Mouse (Mus musculus) stomach, embryonic 14.5 days (tissue): Measurements from ENCODE around the gene Uqcc1. TPM values are rescaled to one million over a fixed set of nuclear protein-coding genes. Genes with fewer than 3 reads are reported as not detected.

ENCODE experiments used
- ATAC-seq: fragments of 200-750 bp; cut with Nextera tagmentation; 2 replicates; pipeline ENCODE4 v1.8.0; 2017; ENCODE audit warnings: low read depth, moderate TSS enrichment; ENCODE audit not compliant: insufficient number of reproducible peaks, insufficient read depth, low FRiP score
- H3K27ac ChIP-seq: fragments of 300-500 bp; sonication (generic); 2 replicates; pipeline ENCODE4 v1.5.1; 2014; ENCODE audit warnings: mild to moderate bottlenecking, low read length, moderate library complexity, mixed read lengths
- H3K27me3 ChIP-seq: fragments of 300-500 bp; sonication (generic); 2 replicates; pipeline ENCODE4 v1.6.1; 2014; ENCODE audit warnings: low read length, control low read depth, mixed read lengths; ENCODE audit not compliant: control insufficient read depth, insufficient read depth
- H3K36me3 ChIP-seq: fragments of 300-500 bp; sonication (generic); 2 replicates; pipeline ENCODE4 v1.6.1; 2014; ENCODE audit warnings: mild to moderate bottlenecking, control low read depth, low read length, moderate library complexity, mixed read lengths; ENCODE audit not compliant: control insufficient read depth, insufficient read depth
- H3K4me1 ChIP-seq: fragments of 300-500 bp; sonication (generic); 2 replicates; pipeline ENCODE4 v1.6.1; 2014; ENCODE audit warnings: low read length, control low read depth, mixed read lengths; ENCODE audit not compliant: control insufficient read depth, insufficient read depth
- H3K4me2 ChIP-seq: fragments of 300-500 bp; sonication (generic); replicated peaks from 2 replicates; pipeline ENCODE4 v1.6.1; 2014; ENCODE audit warnings: low read depth, low read length, control low read depth
- H3K4me3 ChIP-seq: fragments of 300-500 bp; sonication (generic); 2 replicates; pipeline ENCODE4 v1.5.1; 2014; ENCODE audit warnings: low read depth, low read length, control low read depth
- H3K9ac ChIP-seq: fragments of 300-500 bp; sonication (generic); replicated peaks from 2 replicates; pipeline ENCODE4 v1.6.1; 2014; ENCODE audit warnings: low read depth, mild to moderate bottlenecking, control low read depth, low read length, moderate library complexity, mixed read lengths
- H3K9me3 ChIP-seq: fragments of 300-500 bp; sonication (generic); 2 replicates; pipeline ENCODE4 v1.6.1; 2016; ENCODE audit warnings: low read depth, low read length, control low read depth; ENCODE audit not compliant: control insufficient read depth
- WGBS: fragments of 180-500 bp; shearing (Covaris S2); extraction: QIAGEN DNeasy Blood & Tissue Kit; methylation state at CpG from one replicate; pipeline ENCODE4 v1.1.7; 2014; 5-methylcytosine and 5-hydroxymethylcytosine counted together
- polyA plus RNA-seq: library from polyadenylated mRNA; unstranded; fragments of >200 nt; fragmentation: Nextera tagmentation; extraction: Ambion mirVana; gene quantifications from 2 replicates; pipeline ENCODE4 v1.2.1, GENCODE M21; 2014

Uqcc1 gene
- polyA plus RNA-seq, 1 experiment from 2014 or later: 56.3 TPM

DNA sequence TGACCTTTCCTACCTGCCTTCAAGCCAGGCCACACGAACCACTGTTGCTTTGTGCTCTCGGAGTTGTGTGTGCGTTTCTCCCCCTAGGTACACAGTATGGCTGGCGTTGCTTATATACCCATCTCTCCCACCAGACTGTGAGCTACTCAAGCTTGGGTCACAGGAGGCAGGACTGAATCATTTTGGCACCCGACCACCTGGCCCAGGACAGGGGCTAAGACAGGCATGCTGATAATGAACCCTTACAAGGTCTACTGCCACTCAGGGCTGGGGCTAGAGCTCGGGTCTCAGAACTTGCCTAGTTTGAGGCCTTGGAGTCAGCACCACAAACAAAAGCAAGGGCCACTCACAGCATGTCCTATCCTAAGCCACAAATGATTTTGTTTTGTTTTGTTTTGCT lies 68.5 kb downstream of the Uqcc1 start:
- H3K9me3 ChIP-seq: no peaks in the 10 kb centered on the region
- 87% methylated on average over 6 of the region's 6 CpGs for WGBS
- H3K4me1 ChIP-seq: peaks cover 5% of the 10 kb centered on the region; the same call in 1 of the 2 replicates
- no peak overlapping the region for H3K9ac ChIP-seq
- H3K4me3 ChIP-seq: no peak overlapping the region
- ATAC-seq: no peak
- no peaks in the 10 kb centered on the region for H3K27me3 ChIP-seq
- no peak overlapping the region for H3K27ac ChIP-seq
- no peak overlapping the region for H3K4me2 ChIP-seq
- H3K36me3 ChIP-seq: peaks cover 5% of the 10 kb centered on the region; the same call in 1 of the 2 replicates

- Histone ChIP-seq H3K4me1 (peaks cover 5% of the 10 kb centered on the region; the same call in 1 of the 2 replicates), H3K27me3 (no peaks in the 10 kb centered on the region), H3K36me3 (peaks cover 5% of the 10 kb centered on the region; the same call in 1 of the 2 replicates), H3K4me2 (no peak overlapping the region), H3K27ac (no peak overlapping the region), H3K9me3 (no peaks in the 10 kb centered on the region), H3K9ac (no peak overlapping the region), H3K4me3 (no peak overlapping the region)
- WGBS: 88% methylated on average over 7 of the region's 7 CpGs
- ATAC-seq: no peak
Measured at GRCm38 (mm10) chr2:155860102-155860501, 70.0 kb downstream of the Uqcc1 start.

- ATAC-seq: no peak; the same call in 1 of the 2 replicates
- no peaks in the 10 kb centered on the region for H3K4me1 ChIP-seq
- no peak overlapping the region for H3K27ac ChIP-seq
- H3K27me3 ChIP-seq: no peaks in the 10 kb centered on the region
- no peak overlapping the region for H3K4me2 ChIP-seq
- 83% methylated on average over 5 of the region's 5 CpGs for WGBS
- H3K36me3 ChIP-seq: peaks cover 14% of the 10 kb centered on the region; the same call in 1 of the 2 replicates
- H3K9ac ChIP-seq: no peak overlapping the region
- H3K4me3 ChIP-seq: no peak overlapping the region
- no peaks in the 10 kb centered on the region for H3K9me3 ChIP-seq
Measured at GRCm38 (mm10) chr2:155852536-155852935, 77.6 kb downstream of the Uqcc1 start.

DNA sequence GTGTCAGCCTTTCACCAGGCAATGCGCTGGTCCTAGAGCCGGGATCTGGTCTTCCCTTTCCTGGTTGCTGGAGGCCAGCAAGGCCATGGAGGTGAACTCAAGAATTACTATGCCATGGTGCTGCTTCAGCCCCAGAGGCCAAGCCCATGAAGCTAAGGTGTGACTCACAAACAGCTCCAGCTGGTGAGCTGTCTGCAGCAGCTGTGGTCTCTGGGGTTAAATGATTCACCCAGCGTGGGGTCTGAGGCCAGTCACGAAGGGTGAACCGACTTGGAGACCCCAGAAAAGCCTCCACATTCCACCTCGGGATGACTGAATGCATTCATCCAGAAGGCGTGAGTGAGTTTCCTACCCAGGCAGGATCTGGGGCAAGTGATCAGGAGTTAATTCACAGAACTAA lies 80.0 kb downstream of the Uqcc1 start:
- Histone ChIP-seq H3K4me2 (no peak overlapping the region), H3K36me3 (peaks cover 20% of the 10 kb centered on the region), H3K27me3 (no peaks in the 10 kb centered on the region), H3K4me3 (no peak overlapping the region), H3K4me1 (no peaks in the 10 kb centered on the region), H3K27ac (no peak overlapping the region), H3K9ac (no peak overlapping the region), H3K9me3 (no peaks in the 10 kb centered on the region)
- 84% methylated on average over 7 of the region's 7 CpGs for WGBS
- no peak for ATAC-seq

DNA sequence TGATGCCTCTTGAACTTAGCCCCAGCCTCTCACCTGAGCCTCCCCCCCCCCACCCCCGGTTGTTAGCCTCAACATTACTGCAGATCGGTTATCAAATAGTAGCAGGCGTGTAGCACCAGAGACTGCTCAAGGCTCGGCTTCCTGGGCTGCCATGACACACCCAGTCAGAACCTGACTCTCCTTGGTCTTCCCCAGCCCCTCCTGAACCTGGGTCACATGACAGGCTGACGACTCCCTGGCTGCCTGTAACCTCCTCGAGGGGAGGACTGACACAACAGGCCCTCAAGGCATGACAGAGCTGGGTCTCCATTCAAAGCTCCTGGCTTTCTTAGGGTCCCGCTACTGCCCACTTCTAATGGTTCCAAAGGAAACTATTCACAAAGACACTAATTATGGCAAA lies 80.6 kb downstream of the Uqcc1 start:
- no peak overlapping the region for H3K27ac ChIP-seq
- H3K4me3 ChIP-seq: no peak overlapping the region
- H3K9ac ChIP-seq: no peak overlapping the region
- 65% methylated on average over 7 of the region's 7 CpGs for WGBS
- H3K4me1 ChIP-seq: no peaks in the 10 kb centered on the region
- H3K36me3 ChIP-seq: peaks cover 20% of the 10 kb centered on the region
- H3K9me3 ChIP-seq: no peaks in the 10 kb centered on the region
- H3K27me3 ChIP-seq: no peaks in the 10 kb centered on the region
- ATAC-seq: no peak
- H3K4me2 ChIP-seq: no peak overlapping the region

GRCm38 (mm10) chr2:155848291-155848690 lies 81.8 kb downstream of the Uqcc1 start:
- Histone ChIP-seq H3K9ac (no peak overlapping the region), H3K27ac (no peak overlapping the region), H3K4me1 (no peaks in the 10 kb centered on the region), H3K4me2 (no peak overlapping the region), H3K9me3 (no peaks in the 10 kb centered on the region), H3K27me3 (no peaks in the 10 kb centered on the region), H3K4me3 (no peak overlapping the region), H3K36me3 (peaks cover 20% of the 10 kb centered on the region)
- WGBS: 23% methylated on average over 6 of the region's 6 CpGs
- ATAC-seq: no peak

DNA sequence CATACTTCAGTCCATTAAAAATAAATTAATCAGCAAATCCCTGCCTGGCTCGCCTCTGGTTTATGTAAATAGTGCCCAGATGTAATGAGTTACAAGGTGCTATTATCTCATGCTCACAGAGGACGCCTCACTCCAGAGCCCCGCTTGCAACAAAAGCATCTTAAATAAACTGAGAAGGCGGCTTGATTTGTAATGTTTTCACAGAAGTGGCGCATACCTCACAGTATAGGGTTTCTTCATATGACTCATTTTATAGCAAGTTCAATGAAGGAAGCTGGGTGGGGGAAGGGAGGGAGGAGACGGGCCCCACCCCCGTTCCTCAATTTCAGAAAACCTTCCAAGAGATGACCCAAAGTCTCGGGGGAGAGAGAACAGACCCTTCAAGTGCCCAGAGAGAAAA lies 83.2 kb downstream of the Uqcc1 start:
- Histone ChIP-seq H3K36me3 (peaks cover 20% of the 10 kb centered on the region), H3K4me1 (no peaks in the 10 kb centered on the region), H3K4me3 (no peak overlapping the region), H3K4me2 (no peak overlapping the region), H3K9me3 (no peaks in the 10 kb centered on the region), H3K9ac (no peak overlapping the region), H3K27ac (no peak overlapping the region), H3K27me3 (no peaks in the 10 kb centered on the region)
- 61% methylated on average over 8 of the region's 8 CpGs for WGBS
- no peak for ATAC-seq

- WGBS: 84% methylated on average over 4 of the region's 4 CpGs
- Histone ChIP-seq H3K27me3 (no peaks in the 10 kb centered on the region), H3K4me1 (no peaks in the 10 kb centered on the region), H3K27ac (no peak overlapping the region), H3K4me2 (no peak overlapping the region), H3K36me3 (no peaks in the 10 kb centered on the region), H3K9me3 (no peaks in the 10 kb centered on the region), H3K4me3 (no peak overlapping the region), H3K9ac (no peak overlapping the region)
- no peak for ATAC-seq
Measured at GRCm38 (mm10) chr2:155838961-155839360, 91.1 kb downstream of the Uqcc1 start.

DNA sequence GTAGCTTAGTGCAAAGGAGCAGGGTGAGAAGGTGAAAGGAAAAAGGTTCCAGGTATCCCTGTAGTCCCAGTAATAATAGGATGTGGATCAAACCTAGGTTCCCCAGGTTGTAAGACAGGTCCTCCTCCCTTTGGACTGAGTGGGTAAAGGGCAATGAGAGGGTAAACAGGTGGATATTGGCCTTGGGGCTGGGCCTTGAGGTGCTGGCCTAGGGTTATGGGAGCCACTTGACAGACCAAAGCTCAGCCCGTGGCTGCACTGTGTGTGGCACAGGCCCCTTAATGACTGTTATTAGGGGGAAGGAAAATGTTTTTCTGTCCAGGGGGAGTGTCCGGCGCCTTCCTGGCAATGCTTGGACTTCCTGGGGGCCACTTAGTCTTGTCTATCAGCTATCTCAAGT lies 92.1 kb downstream of the Uqcc1 start:
- no peak for ATAC-seq

More for the DNA sequence above, 92.1 kb downstream of the Uqcc1 start:
- Histone ChIP-seq H3K4me1 (no peaks in the 10 kb centered on the region), H3K36me3 (no peaks in the 10 kb centered on the region), H3K4me3 (no peak overlapping the region), H3K27ac (no peak overlapping the region), H3K9ac (no peak overlapping the region), H3K9me3 (no peaks in the 10 kb centered on the region), H3K27me3 (no peaks in the 10 kb centered on the region), H3K4me2 (no peak overlapping the region)
- 59% methylated on average over 3 of the region's 3 CpGs for WGBS
